Mouse (Mus musculus) embryonic facial prominence, embryonic 11.5 days (tissue): ENCODE results near the gene Ncdn. TPM values are rescaled to one million over a fixed set of nuclear protein-coding genes. Genes with fewer than 3 reads are reported as not detected.

Source experiments
- ATAC-seq: fragments of 200-750 bp; cut with Nextera tagmentation; replicated peaks from 2 replicates; pipeline ENCODE4 v1.8.0; 2017; ENCODE audit warnings: low read depth; ENCODE audit not compliant: insufficient number of reproducible peaks, low FRiP score, low TSS enrichment
- DNase-seq: peaks from one replicate; pipeline ENCODE4 v3.0.0-alpha.2; 2015; ENCODE audit warnings: low spot score
- H3K27ac ChIP-seq: fragments of 300-500 bp; sonication (generic); replicated peaks from 2 replicates; pipeline ENCODE4 v1.5.1; 2014; ENCODE audit warnings: mild to moderate bottlenecking, low read depth, low read length, control low read depth
- H3K27me3 ChIP-seq: fragments of 300-500 bp; sonication (generic); 2 replicates; pipeline ENCODE4 v1.6.1; 2014; ENCODE audit warnings: mild to moderate bottlenecking, low read length, moderate library complexity, mixed read lengths; ENCODE audit not compliant: control insufficient read depth, insufficient read depth
- H3K36me3 ChIP-seq: fragments of 300-500 bp; sonication (generic); replicated peaks from 2 replicates; pipeline ENCODE4 v1.6.1; 2014; ENCODE audit warnings: low read depth, mild to moderate bottlenecking, low read length, moderate library complexity, mixed read lengths; ENCODE audit not compliant: control insufficient read depth, insufficient read depth
- H3K4me1 ChIP-seq: fragments of 300-500 bp; sonication (generic); 2 replicates; pipeline ENCODE4 v1.6.1; 2014; ENCODE audit warnings: low read length, mixed read lengths; ENCODE audit not compliant: control insufficient read depth, insufficient read depth
- H3K4me2 ChIP-seq: fragments of 300-500 bp; sonication (generic); 2 replicates; pipeline ENCODE4 v1.6.1; 2014; ENCODE audit warnings: low read depth, mild to moderate bottlenecking, control low read depth, low read length, moderate library complexity
- H3K4me3 ChIP-seq: fragments of 300-500 bp; sonication (generic); 2 replicates; pipeline ENCODE4 v1.5.1; 2014; ENCODE audit warnings: low read depth, low read length, control low read depth
- H3K9ac ChIP-seq: fragments of 300-500 bp; sonication (generic); replicated peaks from 2 replicates; pipeline ENCODE4 v1.6.1; 2014; ENCODE audit warnings: mild to moderate bottlenecking, control low read depth, low read length
- H3K9me3 ChIP-seq: fragments of 300-500 bp; sonication (generic); replicated peaks from 2 replicates; pipeline ENCODE4 v1.6.1; 2016; ENCODE audit warnings: mild to moderate bottlenecking, low read length, inconsistent platforms, mixed read lengths; ENCODE audit not compliant: control insufficient read depth
- WGBS: fragments of 180-500 bp; shearing (Covaris S2); extraction: QIAGEN DNeasy Blood & Tissue Kit; methylation state at CpG from one replicate; pipeline ENCODE4 v1.1.7; 2014; 5-methylcytosine and 5-hydroxymethylcytosine counted together
- polyA plus RNA-seq: library from polyadenylated mRNA; unstranded; fragments of >200 nt; fragmentation: Nextera tagmentation; extraction: Ambion mirVana; gene quantifications from 2 replicates; pipeline ENCODE4 v1.2.1, GENCODE M21; 2014

Ncdn gene
- polyA plus RNA-seq, 1 experiment from 2014 or later, result 21.2 TPM

DNA sequence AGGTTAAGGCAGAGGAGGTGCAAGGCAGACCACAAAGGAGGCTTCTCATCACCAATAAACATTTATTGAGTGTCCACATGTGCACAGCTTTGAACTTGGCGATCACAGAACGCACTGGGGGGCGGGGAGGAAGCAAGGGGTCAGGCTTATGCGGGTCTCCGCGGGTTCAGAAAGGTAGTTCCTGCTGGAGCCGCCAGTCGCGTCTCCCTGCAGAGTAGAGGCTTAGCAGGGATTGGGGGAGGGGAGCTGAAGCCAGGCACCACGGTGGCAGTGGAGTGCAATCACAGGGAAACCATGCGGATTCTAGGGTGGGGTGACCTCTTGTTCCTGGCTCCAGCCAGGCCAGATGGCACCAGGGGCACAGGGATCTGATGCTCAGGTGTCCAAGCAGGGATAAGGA lies 9.5 kb downstream of the Ncdn start:
- Histone ChIP-seq H3K9ac (no peak overlapping the region), H3K4me1 (no peaks in the 10 kb centered on the region), H3K9me3 (no peaks in the 10 kb centered on the region), H3K4me3 (no peak overlapping the region), H3K36me3 (peaks cover 13% of the 10 kb centered on the region), H3K27ac (no peak overlapping the region), H3K27me3 (no peaks in the 10 kb centered on the region), H3K4me2 (no peak overlapping the region)
- WGBS, result 4% methylated on average over 11 of the region's 11 CpGs
- ATAC-seq (no peak), DNase-seq (peak; percentile 45)

DNA sequence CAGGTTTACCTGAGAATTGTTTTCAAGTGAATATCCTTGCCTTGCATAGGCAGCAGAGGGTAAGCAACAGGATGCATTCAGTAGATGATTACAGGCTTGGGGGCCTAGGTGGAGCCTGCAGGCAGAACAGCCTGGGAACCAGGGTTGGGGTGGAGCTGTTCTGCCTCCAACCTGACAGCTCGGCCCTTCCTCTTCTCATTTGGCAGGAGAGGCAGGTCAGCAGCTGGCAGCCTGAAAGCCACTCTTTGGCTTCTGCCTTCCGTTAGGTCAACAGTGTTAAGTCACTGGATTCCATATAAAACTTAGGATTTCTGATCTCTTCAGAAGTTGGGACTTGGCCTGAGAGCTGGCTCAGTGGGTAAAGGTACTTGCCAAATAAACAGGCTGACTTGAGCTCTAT lies 10.3 kb downstream of the Ncdn start:
- Histone ChIP-seq H3K9ac (no peak overlapping the region), H3K4me2 (no peak overlapping the region), H3K27ac (no peak overlapping the region), H3K4me1 (no peaks in the 10 kb centered on the region), H3K27me3 (peaks cover 7% of the 10 kb centered on the region), H3K9me3 (no peaks in the 10 kb centered on the region), H3K36me3 (peaks cover 10% of the 10 kb centered on the region), H3K4me3 (no peak overlapping the region)
- ATAC-seq (no peak), DNase-seq (no peak)
- 53% methylated on average over 2 of the region's 2 CpGs for WGBS

DNA sequence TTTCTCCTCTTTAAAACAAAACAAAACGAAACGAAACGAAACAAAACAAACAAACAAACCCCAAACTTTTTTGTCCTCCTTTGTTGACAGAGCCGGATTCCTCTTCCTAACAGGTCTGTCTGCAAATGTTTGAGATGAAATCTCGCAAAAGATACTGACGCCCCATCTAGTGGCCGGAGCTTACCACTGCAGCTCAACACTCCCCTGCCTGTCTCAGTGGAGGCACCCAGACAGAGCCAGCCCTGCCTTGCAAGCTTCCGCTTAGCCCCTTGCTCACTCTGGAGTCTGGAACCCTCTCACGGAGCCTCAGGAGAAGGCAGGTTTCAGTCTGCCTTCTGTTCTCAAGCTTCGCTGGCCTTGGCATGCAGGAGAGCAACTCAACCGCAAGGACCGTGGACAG lies 11.8 kb downstream of the Ncdn start:
- Histone ChIP-seq H3K36me3 (peaks cover 5% of the 10 kb centered on the region), H3K9ac (no peak overlapping the region), H3K4me1 (no peaks in the 10 kb centered on the region), H3K4me2 (no peak overlapping the region), H3K27ac (no peak overlapping the region), H3K9me3 (no peaks in the 10 kb centered on the region), H3K4me3 (no peak overlapping the region), H3K27me3 (peaks cover 21% of the 10 kb centered on the region)
- WGBS, result 6% methylated on average over 12 of the region's 12 CpGs
- ATAC-seq (0 out of 2 replicates have a peak, but pooled peaks have one; percentile 44), DNase-seq (peak; percentile 92)

GRCm38 (mm10) chr4:126739966-126740676 lies 13.1 kb downstream of the Ncdn start:
- H3K36me3 ChIP-seq, result 0 out of 2 replicates have a peak, but pooled peaks cover 3% of the 10 kb centered on the region
- H3K4me2 ChIP-seq, result no peak overlapping the region
- H3K4me3 ChIP-seq, result no peak overlapping the region
- H3K9ac ChIP-seq, result no peak overlapping the region
- H3K27me3 ChIP-seq, result peaks cover 35% of the 10 kb centered on the region
- whole genome bisulfite sequencing, result 14% methylated on average over 10 of the region's 10 CpGs
- peak; percentile 51 for DNase-seq
- no peaks in the 10 kb centered on the region; the same call in none of the 2 replicates for H3K4me1 ChIP-seq
- H3K27ac ChIP-seq, result no peak overlapping the region
- no peak for ATAC-seq
- H3K9me3 ChIP-seq, result no peaks in the 10 kb centered on the region

DNA sequence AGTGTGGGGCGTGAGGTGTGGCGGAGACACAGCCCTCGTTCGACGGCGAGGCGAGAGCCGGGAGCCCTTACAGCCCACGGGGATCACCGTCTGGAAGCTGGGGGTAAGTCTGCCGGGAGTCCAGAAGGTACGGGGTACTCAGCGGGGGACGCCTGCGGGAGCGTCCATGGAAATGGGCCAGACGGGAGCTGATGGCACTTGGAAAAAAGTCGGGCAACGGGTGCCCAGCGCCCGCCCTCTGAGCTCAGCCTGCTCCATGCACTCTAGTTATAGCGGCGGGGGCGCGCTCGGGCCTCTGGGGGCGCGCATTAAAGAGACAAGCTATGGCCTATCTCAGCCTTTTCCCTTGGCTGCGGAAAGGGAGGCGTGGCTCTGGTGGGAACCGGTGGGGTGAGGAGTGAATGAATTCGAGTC lies 17.2 kb downstream of the Ncdn start, which contains the start of gene Tfap2e:
Gene Tfap2e, minus strand, starts transcription at position 240 of the 414 bp plus-strand sequence.
- WGBS, result 1% methylated on average over 32 of the region's 32 CpGs
- peak; percentile 71 for DNase-seq
- H3K36me3 ChIP-seq, result no peaks in the 10 kb centered on the region

DNA sequence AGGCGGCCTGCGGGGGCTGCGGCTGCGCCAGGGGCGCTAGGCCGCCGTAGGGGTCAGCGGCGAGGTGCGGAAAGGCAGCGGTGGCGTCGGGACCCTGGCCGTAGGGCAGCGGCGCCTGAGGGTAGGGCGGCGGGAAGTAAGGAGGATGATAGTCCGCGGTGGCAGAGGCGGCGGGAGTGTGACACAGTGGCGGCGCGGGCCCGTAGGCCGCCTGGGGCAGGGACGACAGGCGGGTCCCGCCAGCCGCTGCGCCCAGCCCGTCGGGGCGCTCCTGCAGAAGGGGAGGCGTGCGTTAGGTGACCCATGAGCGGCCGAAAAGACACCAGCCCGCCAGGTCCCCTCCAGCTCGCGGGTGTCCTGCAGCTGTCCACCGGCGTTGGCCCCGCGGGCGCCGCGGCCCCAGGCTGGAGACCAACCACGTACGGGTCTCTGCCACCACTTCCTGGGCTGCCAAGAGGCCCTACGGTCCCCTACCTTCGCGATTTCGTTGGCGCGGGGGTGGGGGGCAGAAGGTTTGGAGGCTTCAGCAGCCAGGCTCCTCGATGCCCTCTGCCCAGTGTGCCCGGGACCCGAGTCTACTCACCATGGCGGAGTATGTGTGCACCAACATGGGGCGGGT lies 17.7 kb downstream of the Ncdn start:
- 2% methylated on average over 50 of the region's 62 CpGs for WGBS
- H3K4me1 ChIP-seq, result peaks cover 8% of the 10 kb centered on the region
- no peak overlapping the region for H3K9ac ChIP-seq
- ATAC-seq (no peak), DNase-seq (no peak)
- no peak overlapping the region for H3K27ac ChIP-seq
- H3K9me3 ChIP-seq, result no peaks in the 10 kb centered on the region
- peaks cover 76% of the 10 kb centered on the region for H3K27me3 ChIP-seq
- H3K4me2 ChIP-seq, result no peak overlapping the region; the same call in 1 of the 2 replicates
- no peaks in the 10 kb centered on the region for H3K36me3 ChIP-seq
- H3K4me3 ChIP-seq, result peak overlapping the region; percentile 15

More for the DNA sequence above, 17.2 kb downstream of the Ncdn start, which contains the start of gene Tfap2e:
- H3K4me3 ChIP-seq, result peak within 1 kb of the TSS; percentile 15
- ATAC-seq, result no peak
- H3K27me3 ChIP-seq, result peaks cover 71% of the 10 kb centered on the region
- no peaks in the 10 kb centered on the region for H3K9me3 ChIP-seq
- no peak within 1 kb of the TSS for H3K9ac ChIP-seq
- H3K4me2 ChIP-seq, result peak within 1 kb of the TSS; percentile 19; the same call in 1 of the 2 replicates
- H3K4me1 ChIP-seq, result peaks cover 8% of the 10 kb centered on the region
- no peak within 1 kb of the TSS for H3K27ac ChIP-seq

- Histone ChIP-seq H3K4me1 (peaks cover 8% of the 10 kb centered on the region), H3K36me3 (no peaks in the 10 kb centered on the region), H3K27me3 (peaks cover 81% of the 10 kb centered on the region), H3K27ac (no peak overlapping the region), H3K4me2 (no peak overlapping the region; the same call in 1 of the 2 replicates), H3K9me3 (no peaks in the 10 kb centered on the region), H3K9ac (no peak overlapping the region), H3K4me3 (peak overlapping the region; percentile 15)
- WGBS, result 2% methylated on average over 51 of the region's 51 CpGs
- ATAC-seq (no peak), DNase-seq (no peak)
Measured at GRCm38 (mm10) chr4:126734700-126735381, 18.4 kb downstream of the Ncdn start.
